Mouse (Mus musculus) intestine, embryonic 14.5 days (tissue): ENCODE results near the gene Pard6b. TPM values are rescaled to one million over a fixed set of nuclear protein-coding genes. Genes with fewer than 3 reads are reported as not detected.

Experiments used
- ATAC-seq: fragments of 200-750 bp; cut with Nextera tagmentation; replicated peaks from 2 replicates; pipeline ENCODE4 v1.8.0; 2017; ENCODE audit warnings: low read depth, moderate number of reproducible peaks, moderate TSS enrichment, moderate library complexity; ENCODE audit not compliant: low FRiP score, low TSS enrichment
- DNase-seq: peaks from one replicate; pipeline ENCODE4 v3.0.0-alpha.2; 2018; ENCODE audit warnings: low spot score
- H3K27ac ChIP-seq: fragments of 300-500 bp; sonication (generic); 2 replicates; pipeline ENCODE4 v1.5.1; 2014; ENCODE audit warnings: low read depth, mild to moderate bottlenecking, control low read depth
- H3K27me3 ChIP-seq: fragments of 300-500 bp; sonication (generic); replicated peaks from 2 replicates; pipeline ENCODE4 v1.6.1; 2014; ENCODE audit warnings: low read length, control low read depth; ENCODE audit not compliant: control insufficient read depth, insufficient read depth
- H3K36me3 ChIP-seq: fragments of 300-500 bp; sonication (generic); 2 replicates; pipeline ENCODE4 v1.6.1; 2014; ENCODE audit warnings: low read length, control low read depth; ENCODE audit not compliant: control insufficient read depth, insufficient read depth
- H3K4me1 ChIP-seq: fragments of 300-500 bp; sonication (generic); replicated peaks from 2 replicates; pipeline ENCODE4 v1.6.1; 2014; ENCODE audit warnings: low read length, control low read depth, mixed read lengths; ENCODE audit not compliant: control insufficient read depth, insufficient read depth
- H3K4me2 ChIP-seq: fragments of 300-500 bp; sonication (generic); 2 replicates; pipeline ENCODE4 v1.6.1; 2014; ENCODE audit warnings: low read length
- H3K4me3 ChIP-seq: fragments of 300-500 bp; sonication (generic); 2 replicates; pipeline ENCODE4 v1.5.1; 2014; ENCODE audit warnings: low read depth, low read length, control low read depth, mixed read lengths
- H3K9ac ChIP-seq: fragments of 300-500 bp; sonication (generic); 2 replicates; pipeline ENCODE4 v1.6.1; 2014; ENCODE audit warnings: mild to moderate bottlenecking, low read length
- H3K9me3 ChIP-seq: fragments of 300-500 bp; sonication (generic); 2 replicates; pipeline ENCODE4 v1.6.1; 2016; ENCODE audit warnings: low read length, control low read depth; ENCODE audit not compliant: control insufficient read depth
- WGBS: fragments of 180-500 bp; shearing (Covaris S2); extraction: QIAGEN DNeasy Blood & Tissue Kit; methylation state at CpG from one replicate; pipeline ENCODE4 v1.1.7; 2014; 5-methylcytosine and 5-hydroxymethylcytosine counted together
- polyA plus RNA-seq: library from polyadenylated mRNA; unstranded; fragments of >200 nt; fragmentation: Nextera tagmentation; extraction: Ambion mirVana; gene quantifications from 2 replicates; pipeline ENCODE4 v1.2.1, GENCODE M21; 2014

Pard6b gene
- polyA plus RNA-seq, 1 experiment from 2014 or later = 21.6 TPM

DNA sequence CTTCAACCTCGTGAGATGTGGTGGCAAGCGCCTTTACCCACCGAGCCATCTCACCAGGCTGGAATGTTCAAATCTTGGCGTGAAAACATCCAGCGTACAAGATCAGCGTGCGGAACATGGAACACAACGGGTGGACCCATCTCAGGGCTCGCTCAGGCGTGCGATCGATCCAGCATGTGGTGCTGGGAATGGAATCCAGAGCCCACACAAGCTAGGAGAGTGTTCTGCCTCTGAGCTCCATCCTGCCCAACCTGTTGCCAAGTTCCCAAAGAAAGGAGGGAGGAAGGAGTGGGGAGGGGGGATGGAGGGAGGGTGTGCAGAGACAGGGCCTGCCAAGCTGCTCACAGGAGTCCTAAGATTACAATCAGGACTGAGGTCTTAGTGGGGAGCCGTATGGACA, 35.4 kb upstream of the Pard6b start:
- no peak overlapping the region for H3K4me3 ChIP-seq
- H3K27ac ChIP-seq = peak overlapping the region; percentile 85
- 0 out of 2 replicates have a peak overlapping the region, but pooled peaks have one; percentile 22 for H3K4me2 ChIP-seq
- DNase-seq (no peak), ATAC-seq (peak; percentile 14; the same call in 1 of the 2 replicates)
- peaks cover 34% of the 10 kb centered on the region for H3K4me1 ChIP-seq
- no peaks in the 10 kb centered on the region for H3K36me3 ChIP-seq
- no peaks in the 10 kb centered on the region for H3K27me3 ChIP-seq
- no peaks in the 10 kb centered on the region for H3K9me3 ChIP-seq
- H3K9ac ChIP-seq = no peak overlapping the region
- WGBS = 69% methylated on average over 13 of the region's 13 CpGs

- Histone ChIP-seq H3K4me3 (no peak overlapping the region), H3K9ac (no peak overlapping the region), H3K4me1 (peaks cover 37% of the 10 kb centered on the region), H3K36me3 (no peaks in the 10 kb centered on the region), H3K27me3 (no peaks in the 10 kb centered on the region), H3K4me2 (peak overlapping the region; percentile 22), H3K9me3 (no peaks in the 10 kb centered on the region), H3K27ac (peak overlapping the region; percentile 85)
- ATAC-seq = peak; percentile 68
- DNase-seq = peak; percentile 86
- WGBS = 8% methylated on average over 5 of the region's 5 CpGs
These were observed 35.0 kb upstream of the Pard6b start for GRCm38 (mm10) chr2:168045771-168046170.

DNA sequence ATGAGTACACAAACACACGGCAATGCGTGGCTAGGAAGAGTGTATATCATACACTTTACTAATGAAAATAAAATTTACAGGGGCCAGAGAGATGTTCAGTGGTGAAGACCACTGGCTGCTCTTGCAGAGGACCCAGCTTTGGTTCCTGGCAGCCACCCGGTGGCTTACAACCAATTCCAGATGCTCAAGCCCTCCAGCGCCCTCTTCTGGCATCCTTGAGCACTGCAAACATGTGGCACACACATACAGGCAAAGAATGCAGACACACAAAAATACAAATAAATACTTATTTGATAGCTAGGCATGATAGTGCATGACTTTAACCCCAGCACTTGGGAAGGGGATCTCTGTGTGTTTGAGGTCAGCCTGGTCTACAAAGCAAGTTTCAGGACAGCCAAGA, 34.3 kb upstream of the Pard6b start:
- no peak for DNase-seq
- peak overlapping the region; percentile 20; the same call in 1 of the 2 replicates for H3K4me2 ChIP-seq
- peak overlapping the region; percentile 85 for H3K27ac ChIP-seq
- no peak overlapping the region for H3K4me3 ChIP-seq
- H3K27me3 ChIP-seq = no peaks in the 10 kb centered on the region
- no peak for ATAC-seq
- H3K36me3 ChIP-seq = no peaks in the 10 kb centered on the region
- H3K9ac ChIP-seq = no peak overlapping the region
- H3K4me1 ChIP-seq = peaks cover 39% of the 10 kb centered on the region
- WGBS = 76% methylated on average over 4 of the region's 4 CpGs
- H3K9me3 ChIP-seq = no peaks in the 10 kb centered on the region

DNA sequence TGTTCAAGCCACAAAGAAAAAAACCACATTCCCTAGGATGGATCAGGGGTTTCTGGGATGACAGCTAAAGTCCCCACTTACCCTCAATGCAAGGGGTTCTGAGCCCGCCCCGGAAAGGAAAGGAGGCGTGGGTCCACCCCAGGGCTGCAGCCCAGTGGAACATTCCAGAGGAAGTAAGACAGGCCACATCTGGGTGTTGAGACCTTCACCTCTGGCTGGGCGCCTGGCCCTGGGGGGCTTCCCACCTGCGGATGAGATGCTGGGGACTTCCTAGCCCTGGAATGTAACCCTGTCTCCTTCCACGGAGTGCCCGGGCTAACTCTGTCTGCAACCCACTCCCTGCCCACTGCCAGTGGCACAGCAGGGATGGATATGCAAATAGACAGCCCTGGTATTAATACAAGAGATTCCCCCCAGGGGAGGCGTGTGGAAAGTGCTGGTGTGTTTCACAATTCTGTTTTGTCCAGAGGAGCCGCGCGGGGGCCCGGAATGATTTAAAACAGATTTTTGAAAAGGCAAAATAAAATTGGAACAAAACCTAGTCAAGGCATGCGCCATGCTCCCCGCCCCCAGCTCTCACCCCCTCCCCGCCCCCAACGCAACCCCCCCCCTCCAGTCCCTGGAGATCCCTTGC, 31.7 kb upstream of the Pard6b start:
- ATAC-seq (no peak), DNase-seq (no peak)
- 19% methylated on average over 16 of the region's 16 CpGs for WGBS
- peak overlapping the region; percentile 91 for H3K4me2 ChIP-seq
- H3K4me3 ChIP-seq = peak overlapping the region; percentile 60
- peaks cover 39% of the 10 kb centered on the region for H3K4me1 ChIP-seq
- no peaks in the 10 kb centered on the region for H3K27me3 ChIP-seq
- H3K9ac ChIP-seq = no peak overlapping the region; the same call in 1 of the 2 replicates
- no peak overlapping the region; the same call in 1 of the 2 replicates for H3K27ac ChIP-seq
- H3K36me3 ChIP-seq = no peaks in the 10 kb centered on the region
- H3K9me3 ChIP-seq = no peaks in the 10 kb centered on the region

GRCm38 (mm10) chr2:168050000-168050942, 30.5 kb upstream of the Pard6b start:
- Histone ChIP-seq H3K9me3 (no peaks in the 10 kb centered on the region), H3K9ac (peak overlapping the region; percentile 65), H3K4me3 (peak overlapping the region; percentile 60), H3K36me3 (no peaks in the 10 kb centered on the region), H3K4me1 (peaks cover 35% of the 10 kb centered on the region), H3K4me2 (peak overlapping the region; percentile 91), H3K27ac (0 out of 2 replicates have a peak overlapping the region, but pooled peaks have one; percentile 51), H3K27me3 (no peaks in the 10 kb centered on the region)
- DNase-seq (peak; percentile 77), ATAC-seq (0 out of 2 replicates have a peak, but pooled peaks have one; percentile 35)
- WGBS = under 1% methylated on average over 46 of the region's 56 CpGs

DNA sequence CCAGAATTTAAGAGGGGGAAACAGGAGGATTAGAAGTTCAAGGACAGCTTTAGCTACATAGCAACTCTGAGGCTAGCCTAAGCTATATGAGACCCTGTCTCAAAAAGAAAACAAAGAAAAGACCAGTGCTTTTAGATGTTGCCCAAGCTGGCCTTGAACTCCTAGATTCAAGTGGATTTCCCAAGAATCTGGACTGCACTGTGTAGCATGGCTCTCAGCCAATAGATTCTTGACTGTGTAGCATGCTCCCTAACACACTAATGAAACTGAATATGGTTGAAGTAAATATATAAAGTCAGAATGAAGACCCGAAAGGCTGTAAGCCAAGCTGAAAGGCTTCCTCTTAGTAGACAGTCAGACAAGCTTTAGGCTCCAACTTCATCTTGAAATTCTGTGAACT, 28.6 kb upstream of the Pard6b start:
- Histone ChIP-seq H3K9me3 (no peaks in the 10 kb centered on the region), H3K27ac (no peak overlapping the region), H3K9ac (no peak overlapping the region), H3K4me1 (peaks cover 40% of the 10 kb centered on the region), H3K4me3 (no peak overlapping the region), H3K4me2 (no peak overlapping the region), H3K36me3 (no peaks in the 10 kb centered on the region), H3K27me3 (no peaks in the 10 kb centered on the region)
- DNase-seq (no peak), ATAC-seq (no peak)
- WGBS = 79% methylated on average over 1 of the region's 1 CpGs

DNA sequence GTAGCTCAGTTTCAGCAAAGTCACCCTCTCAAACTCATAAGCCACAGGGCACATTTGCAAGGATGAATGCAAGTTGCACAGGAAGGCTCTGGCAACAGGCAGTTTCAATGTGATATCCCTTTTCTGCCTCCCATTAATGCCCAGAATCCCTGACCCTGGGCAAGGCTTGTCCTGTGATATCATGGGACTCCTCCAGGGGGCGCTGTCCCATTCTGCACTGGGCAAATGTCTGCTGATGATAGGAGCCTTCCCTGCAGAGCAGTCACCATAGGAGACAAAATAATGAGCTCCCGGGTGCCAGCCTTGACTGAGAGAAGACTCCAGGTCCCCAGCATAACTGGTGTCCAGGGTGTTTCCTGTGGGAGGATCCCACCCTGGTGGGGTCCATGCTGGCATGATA, 28.1 kb upstream of the Pard6b start:
- ATAC-seq = no peak
- 18% methylated on average over 2 of the region's 2 CpGs for WGBS

DNA sequence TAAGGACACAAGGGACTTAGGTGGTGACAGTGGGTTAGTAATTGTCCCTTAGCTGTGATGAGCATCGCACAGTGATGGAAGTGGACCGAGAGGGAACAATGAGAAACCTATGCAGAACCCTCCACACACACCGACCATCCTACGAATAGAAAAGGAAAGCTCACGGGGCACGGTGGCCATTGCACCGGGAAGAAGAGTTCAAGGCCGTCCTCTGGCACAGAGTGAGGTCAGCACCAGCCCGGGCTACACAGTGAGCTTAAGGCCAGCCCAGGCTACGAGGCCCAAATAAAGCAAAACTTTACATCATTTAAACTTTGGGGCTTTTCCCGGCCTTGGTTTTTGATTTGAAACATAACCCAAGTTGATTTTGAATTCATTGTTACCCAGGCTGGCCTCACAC, 26.7 kb upstream of the Pard6b start:
- Histone ChIP-seq H3K9ac (no peak overlapping the region), H3K4me2 (no peak overlapping the region), H3K27me3 (no peaks in the 10 kb centered on the region), H3K4me3 (no peak overlapping the region), H3K27ac (no peak overlapping the region), H3K36me3 (no peaks in the 10 kb centered on the region), H3K4me1 (peaks cover 25% of the 10 kb centered on the region), H3K9me3 (no peaks in the 10 kb centered on the region)
- WGBS = 92% methylated on average over 11 of the region's 11 CpGs
- no peak for ATAC-seq
- no peak for DNase-seq

More for the DNA sequence above, 28.1 kb upstream of the Pard6b start:
- no peaks in the 10 kb centered on the region for H3K27me3 ChIP-seq
- H3K27ac ChIP-seq = no peak overlapping the region
- no peak overlapping the region for H3K4me2 ChIP-seq
- no peaks in the 10 kb centered on the region for H3K36me3 ChIP-seq
- DNase-seq = peak; percentile 81
- peaks cover 35% of the 10 kb centered on the region for H3K4me1 ChIP-seq
- no peaks in the 10 kb centered on the region for H3K9me3 ChIP-seq
- H3K4me3 ChIP-seq = no peak overlapping the region
- no peak overlapping the region for H3K9ac ChIP-seq
